Mouse (Mus musculus): ENCODE measurements around the gene Hspd1. TPM values are rescaled to one million over a fixed set of nuclear protein-coding genes. Genes with fewer than 3 reads are reported as not detected.
A peak's percentile ranks its signal among the peaks of the same experiment; 100 is the strongest.

Gene Hspd1
- total RNA-seq, 1 experiment from 2014 or later = 524 TPM

- no peak for ATAC-seq (replicated peaks; ENCODE audit: low read depth, poor library complexity, severe bottlenecking)
Observed at GRCm38 (mm10) chr1:55048841-55049587, 39.0 kb downstream of the Hspd1 start.

- ATAC-seq (replicated peaks; ENCODE audit: low read depth, poor library complexity, severe bottlenecking) = no peak
Observed at GRCm38 (mm10) chr1:55043164-55043563, 44.9 kb downstream of the Hspd1 start.

GRCm38 (mm10) chr1:55042246-55042645 lies 45.8 kb downstream of the Hspd1 start:
- no peak for ATAC-seq (replicated peaks; ENCODE audit: low read depth, poor library complexity, severe bottlenecking)

- no peak for ATAC-seq (replicated peaks; ENCODE audit: low read depth, poor library complexity, severe bottlenecking)
Observed at GRCm38 (mm10) chr1:55041691-55042090, 46.4 kb downstream of the Hspd1 start.

DNA sequence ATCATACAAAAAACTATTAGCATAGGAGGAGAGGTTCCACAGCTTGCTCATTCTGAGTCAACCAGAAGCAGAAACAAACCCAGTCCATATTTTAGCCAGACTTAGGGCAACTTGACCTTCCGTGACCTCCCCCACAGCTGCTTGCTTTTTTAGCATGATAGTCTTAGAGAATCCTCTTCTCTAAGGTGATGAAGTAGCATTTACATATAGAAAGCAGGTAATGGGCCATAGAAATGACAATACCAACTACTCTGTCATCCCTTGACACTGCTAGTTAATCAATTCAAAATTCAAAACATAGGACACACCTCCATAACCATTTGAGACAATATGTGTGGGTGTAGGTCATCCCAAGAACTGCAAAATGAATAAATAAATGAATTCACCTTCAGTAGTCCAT lies 48.1 kb downstream of the Hspd1 start:
- ATAC-seq (replicated peaks; ENCODE audit: low read depth, poor library complexity, severe bottlenecking) = no peak

DNA sequence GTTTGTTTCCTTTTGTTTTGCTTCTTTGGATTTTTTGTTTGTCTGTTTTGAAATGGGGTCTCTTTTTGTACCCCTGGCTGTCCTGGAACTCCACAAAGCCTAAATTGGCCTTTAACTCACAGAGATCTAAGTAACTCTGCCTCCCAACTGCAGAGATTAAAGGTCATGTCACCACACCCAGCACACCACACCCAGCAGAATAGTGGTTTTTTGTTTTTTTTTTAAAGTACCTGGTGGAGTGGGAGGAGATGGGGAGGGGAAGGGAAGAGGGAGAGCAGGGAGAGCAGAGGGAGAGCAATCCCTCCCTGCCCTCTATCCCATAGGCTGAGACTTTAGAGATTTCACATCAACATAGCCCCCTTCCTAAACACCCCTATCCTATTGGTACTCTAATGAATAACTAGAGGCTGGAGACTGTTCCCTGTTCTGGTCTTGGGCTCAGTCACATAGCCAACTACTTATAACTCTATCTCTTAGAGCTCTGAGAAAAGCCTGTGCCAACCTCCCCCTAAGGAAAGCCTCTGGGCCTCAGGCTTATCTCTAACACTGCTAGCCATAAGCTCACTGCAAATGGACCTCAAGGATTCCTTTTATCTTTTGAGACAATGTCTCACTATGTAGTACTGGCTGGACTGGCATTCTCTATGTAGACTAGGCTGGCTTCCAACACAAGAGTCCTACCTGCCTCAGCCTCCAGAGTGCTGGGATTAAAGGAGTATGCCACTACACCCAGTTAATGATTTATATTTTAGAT lies 56.8 kb downstream of the Hspd1 start:
- no peak for ATAC-seq (replicated peaks; ENCODE audit: low read depth, poor library complexity, severe bottlenecking)

- 0 out of 2 replicates have a peak, but pooled peaks have one; percentile 13 for ATAC-seq (replicated peaks; ENCODE audit: low read depth, poor library complexity, severe bottlenecking)
Observed at GRCm38 (mm10) chr1:55029446-55029845, 58.6 kb downstream of the Hspd1 start.

DNA sequence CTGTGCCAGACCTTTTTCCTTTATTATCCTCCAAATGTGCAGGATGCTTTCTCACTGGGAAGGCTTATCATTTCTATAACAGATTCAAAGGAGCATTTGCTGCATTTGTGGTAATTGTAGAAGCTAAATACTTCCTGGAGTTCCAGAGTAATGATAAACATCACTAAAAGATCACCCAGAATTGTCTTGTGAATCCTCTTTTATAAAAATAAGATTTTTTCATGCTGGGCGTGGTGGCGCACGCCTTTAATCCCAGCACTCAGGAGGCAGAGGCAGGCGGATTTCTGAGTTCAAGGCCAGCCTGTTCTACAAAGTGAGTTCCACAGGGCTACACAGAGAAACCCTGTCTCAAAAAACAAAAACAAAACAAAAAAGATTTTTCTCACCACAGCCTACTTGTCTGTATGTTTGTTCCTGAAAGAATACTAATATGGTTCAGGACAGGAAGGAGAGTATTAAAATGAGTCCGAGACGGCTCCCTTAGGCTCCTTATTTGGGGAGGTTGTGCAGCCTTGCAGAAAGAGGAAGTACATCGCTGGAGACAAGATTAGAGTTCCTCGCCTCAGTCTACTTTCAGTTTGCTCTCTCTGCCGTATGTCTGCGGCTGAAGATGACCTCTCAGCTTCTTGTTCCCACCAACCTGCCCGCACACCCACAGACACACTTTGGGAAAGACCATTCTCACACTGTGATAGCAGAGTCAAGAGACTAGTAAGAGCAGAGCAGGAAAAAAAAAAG lies 59.4 kb downstream of the Hspd1 start:
- ATAC-seq (replicated peaks; ENCODE audit: low read depth, poor library complexity, severe bottlenecking) = peak; percentile 77

GRCm38 (mm10) chr1:55027966-55028365 lies 60.1 kb downstream of the Hspd1 start:
- no peak for ATAC-seq (replicated peaks; ENCODE audit: low read depth, poor library complexity, severe bottlenecking)

Other genes starting within 250 kb of the Hspd1 start
- 38.8 and 51.0 TPM in 2 replicates for gene Ankrd44, start 161.9 kb downstream of the Hspd1 start, total RNA-seq (2017)
- gene Sf3b1, start 60.8 kb downstream of the Hspd1 start, total RNA-seq (2017) = 307 and 355 TPM in 2 replicates
- 15.6 and 23.1 TPM in 2 replicates for gene Coq10b, start 35.5 kb downstream of the Hspd1 start, total RNA-seq (2017)
- 548 and 584 TPM in 2 replicates for gene Hspe1, start 111 bp downstream of the Hspd1 start, total RNA-seq (2017)
- gene Mob4, start 43.0 kb upstream of the Hspd1 start, total RNA-seq (2017) = 45.9 and 62.2 TPM in 2 replicates
- 2.5 and 2.7 TPM in 2 replicates for gene Rftn2, start 138.5 kb upstream of the Hspd1 start, total RNA-seq (2017)
- 10.1 and 10.9 TPM in 2 replicates for gene Mars2, start 148.9 kb upstream of the Hspd1 start, total RNA-seq (2017)

Measured in common myeloid progenitor, adult 5-6 weeks (primary cell).